Mouse (Mus musculus): ENCODE measurements around the gene Disp1.

The Disp1 gene

DNA sequence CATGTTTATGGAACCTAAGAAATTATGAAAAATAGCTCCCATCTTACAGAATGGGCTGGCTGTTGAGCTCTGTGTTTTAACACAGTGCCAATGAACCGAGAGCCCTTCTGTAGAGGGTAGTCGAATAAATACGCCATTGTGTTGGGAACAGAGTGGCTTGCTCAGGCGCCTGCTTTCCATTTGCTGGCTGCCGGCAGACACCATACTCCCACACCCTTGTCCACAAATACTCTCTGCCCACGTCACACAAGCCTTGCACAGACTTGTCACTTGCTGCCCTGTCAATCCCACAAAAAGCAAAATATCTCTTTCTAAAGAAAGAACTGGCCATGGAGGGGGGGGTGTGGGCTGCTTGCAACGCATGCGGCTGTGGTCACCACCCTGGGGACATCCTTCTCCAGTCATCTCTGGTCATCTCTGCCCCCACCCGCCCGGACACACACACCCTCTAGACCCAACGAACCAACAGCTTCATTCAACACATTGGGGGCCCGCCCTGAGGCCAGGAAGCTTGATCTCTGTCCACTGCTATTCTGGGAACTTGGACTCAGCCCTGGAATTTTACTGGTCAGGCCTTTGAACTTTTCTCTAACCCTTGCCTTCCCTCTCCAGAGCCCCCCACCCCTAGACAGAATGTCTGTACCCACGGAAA lies 178.0 kb downstream of the Disp1 start:
- in situ Hi-C loops (cut with MboI, MseI) = no loop called here

DNA sequence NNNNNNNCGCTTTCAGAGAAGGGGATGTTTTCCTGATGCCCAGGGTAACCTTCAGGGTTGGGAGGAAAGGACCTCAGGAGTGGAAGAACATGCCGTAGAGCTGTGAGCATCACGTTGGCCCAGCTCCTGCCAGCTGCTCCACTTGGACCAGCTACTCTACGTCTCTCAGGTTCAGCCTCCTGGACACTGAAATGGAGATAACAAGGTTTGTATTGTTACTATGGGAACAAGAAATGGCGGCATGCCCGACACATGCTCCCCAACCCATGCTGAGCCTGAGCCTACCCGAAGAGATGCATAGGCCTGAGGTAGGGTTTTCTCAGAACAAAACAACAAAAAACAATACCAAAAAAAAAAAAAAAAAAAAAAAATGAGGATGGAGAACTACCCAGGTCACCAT lies 179.6 kb downstream of the Disp1 start:
- in situ Hi-C loops (cut with MboI, MseI) = no loop called here

DNA sequence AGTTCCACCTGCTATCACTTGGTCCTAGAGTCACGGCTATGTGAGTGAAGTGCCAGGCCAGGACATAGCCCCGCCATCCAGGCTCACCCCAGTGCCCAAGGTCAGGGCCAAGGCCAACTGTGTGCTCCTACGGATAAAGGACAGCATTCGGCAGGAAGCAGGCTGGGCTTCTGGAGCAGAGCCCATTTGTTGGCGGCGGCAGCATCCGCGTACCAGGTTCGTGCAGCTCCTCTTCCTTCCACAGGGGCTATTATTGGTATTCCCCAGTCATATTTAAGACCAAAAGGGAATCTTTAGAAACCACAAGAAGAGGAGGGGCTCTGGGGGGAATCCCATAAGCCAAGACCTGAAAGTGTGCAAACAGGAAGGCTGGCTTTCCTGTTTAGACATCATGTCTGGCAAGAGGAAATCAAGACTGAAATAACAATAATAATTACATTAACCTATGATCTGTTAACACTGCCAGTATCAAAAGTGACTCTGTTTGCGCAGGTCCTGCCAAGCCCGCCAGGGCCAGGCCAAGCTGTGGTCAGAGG lies 180.4 kb downstream of the Disp1 start:
- in situ Hi-C loops (cut with MboI, MseI) = no loop called here

DNA sequence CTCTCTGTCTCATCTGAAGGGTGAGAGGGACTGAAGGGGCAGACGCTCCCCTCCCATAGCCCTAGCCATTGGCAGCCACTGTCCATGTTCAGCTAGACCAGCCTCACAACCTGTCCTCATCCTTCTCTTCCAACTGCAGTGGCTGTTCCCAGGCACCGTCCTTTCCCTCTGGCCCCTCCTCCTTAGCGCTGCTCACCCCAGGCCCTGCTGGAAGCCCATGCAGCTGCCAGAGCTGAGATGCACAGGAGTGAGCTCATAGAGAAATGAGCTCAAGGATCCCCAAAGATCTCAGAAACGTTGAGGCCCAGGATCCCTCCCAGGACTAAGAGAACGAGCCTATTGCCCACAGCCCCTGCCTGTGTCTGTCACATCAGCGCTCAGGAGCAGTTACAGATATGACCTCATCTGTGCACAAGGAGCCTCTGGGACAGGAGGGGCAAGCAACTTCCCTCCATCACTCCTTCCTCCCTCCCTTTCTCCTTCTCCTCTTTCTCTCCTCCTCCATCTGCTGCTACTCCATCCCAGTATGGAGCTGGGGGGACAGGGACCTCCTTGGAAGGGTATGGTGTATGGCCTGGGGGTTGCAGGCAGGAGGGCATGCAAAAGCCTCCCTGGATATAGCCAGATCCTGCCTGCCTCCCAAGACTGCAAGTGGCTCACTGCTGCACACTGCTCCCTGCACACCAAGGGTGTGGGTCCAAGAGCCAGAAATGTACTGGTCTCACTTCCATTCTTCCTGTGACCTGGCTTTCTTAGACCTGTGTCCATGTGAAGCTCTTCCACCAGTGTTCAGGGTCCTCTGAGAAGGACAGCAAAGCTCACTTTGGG lies 181.2 kb downstream of the Disp1 start:
- in situ Hi-C loops (cut with MboI, MseI) = no loop called here

DNA sequence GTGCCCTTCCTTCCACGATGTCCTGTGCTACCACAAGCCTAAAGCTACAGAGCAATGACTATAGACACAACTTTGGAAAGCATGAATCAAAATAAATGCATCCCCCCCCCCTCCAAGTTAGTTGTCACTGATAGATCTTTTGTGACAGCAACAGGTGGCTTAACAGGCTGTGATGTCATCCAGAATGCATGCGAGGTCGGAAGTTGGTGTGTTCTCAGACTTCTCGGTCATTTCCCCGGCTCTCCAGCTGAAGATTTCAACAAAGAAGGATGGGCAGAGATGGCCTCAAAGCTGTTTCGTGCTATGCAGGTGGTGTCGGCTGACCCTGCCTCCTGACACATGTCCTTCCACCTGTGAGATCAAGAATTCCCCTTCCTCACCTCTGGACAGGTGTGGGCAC lies 181.9 kb downstream of the Disp1 start:
- in situ Hi-C loops (cut with MboI, MseI) = no loop called here

Data from T-helper 17 cell (primary cell).